Mouse (Mus musculus) stomach, embryonic 14.5 days (tissue): Measurements from ENCODE around the gene Clec4e. TPM values are rescaled to one million over a fixed set of nuclear protein-coding genes. Genes with fewer than 3 reads are reported as not detected.

Experiments used
- ATAC-seq: fragments of 200-750 bp; cut with Nextera tagmentation; 2 replicates; pipeline ENCODE4 v1.8.0; 2017; ENCODE audit warnings: low read depth, moderate TSS enrichment; ENCODE audit not compliant: insufficient number of reproducible peaks, insufficient read depth, low FRiP score
- H3K27ac ChIP-seq: fragments of 300-500 bp; sonication (generic); 2 replicates; pipeline ENCODE4 v1.5.1; 2014; ENCODE audit warnings: mild to moderate bottlenecking, low read length, moderate library complexity, mixed read lengths
- H3K27me3 ChIP-seq: fragments of 300-500 bp; sonication (generic); 2 replicates; pipeline ENCODE4 v1.6.1; 2014; ENCODE audit warnings: low read length, control low read depth, mixed read lengths; ENCODE audit not compliant: control insufficient read depth, insufficient read depth
- H3K36me3 ChIP-seq: fragments of 300-500 bp; sonication (generic); 2 replicates; pipeline ENCODE4 v1.6.1; 2014; ENCODE audit warnings: mild to moderate bottlenecking, control low read depth, low read length, moderate library complexity, mixed read lengths; ENCODE audit not compliant: control insufficient read depth, insufficient read depth
- H3K4me1 ChIP-seq: fragments of 300-500 bp; sonication (generic); 2 replicates; pipeline ENCODE4 v1.6.1; 2014; ENCODE audit warnings: low read length, control low read depth, mixed read lengths; ENCODE audit not compliant: control insufficient read depth, insufficient read depth
- H3K4me2 ChIP-seq: fragments of 300-500 bp; sonication (generic); replicated peaks from 2 replicates; pipeline ENCODE4 v1.6.1; 2014; ENCODE audit warnings: low read depth, low read length, control low read depth
- H3K4me3 ChIP-seq: fragments of 300-500 bp; sonication (generic); 2 replicates; pipeline ENCODE4 v1.5.1; 2014; ENCODE audit warnings: low read depth, low read length, control low read depth
- H3K9ac ChIP-seq: fragments of 300-500 bp; sonication (generic); replicated peaks from 2 replicates; pipeline ENCODE4 v1.6.1; 2014; ENCODE audit warnings: low read depth, mild to moderate bottlenecking, control low read depth, low read length, moderate library complexity, mixed read lengths
- H3K9me3 ChIP-seq: fragments of 300-500 bp; sonication (generic); 2 replicates; pipeline ENCODE4 v1.6.1; 2016; ENCODE audit warnings: low read depth, low read length, control low read depth; ENCODE audit not compliant: control insufficient read depth
- WGBS: fragments of 180-500 bp; shearing (Covaris S2); extraction: QIAGEN DNeasy Blood & Tissue Kit; methylation state at CpG from one replicate; pipeline ENCODE4 v1.1.7; 2014; 5-methylcytosine and 5-hydroxymethylcytosine counted together
- polyA plus RNA-seq: library from polyadenylated mRNA; unstranded; fragments of >200 nt; fragmentation: Nextera tagmentation; extraction: Ambion mirVana; gene quantifications from 2 replicates; pipeline ENCODE4 v1.2.1, GENCODE M21; 2014

Clec4e gene
- polyA plus RNA-seq, 1 experiment from 2014 or later: not detected

- 84% methylated on average over 2 of the region's 2 CpGs for WGBS
Measured at GRCm38 (mm10) chr6:123279443-123279842, 10.2 kb downstream of the Clec4e start.

GRCm38 (mm10) chr6:123266945-123267344 lies 22.7 kb downstream of the Clec4e start:
- ATAC-seq: no peak
- 74% methylated on average over 5 of the region's 5 CpGs for WGBS

More at GRCm38 (mm10) chr6:123279443-123279842, 10.2 kb downstream of the Clec4e start:
- no peak overlapping the region for H3K27ac ChIP-seq
- no peaks in the 10 kb centered on the region for H3K4me1 ChIP-seq
- no peaks in the 10 kb centered on the region for H3K9me3 ChIP-seq
- no peak overlapping the region for H3K4me3 ChIP-seq
- ATAC-seq: no peak
- no peak overlapping the region for H3K4me2 ChIP-seq
- no peak overlapping the region for H3K9ac ChIP-seq
- H3K27me3 ChIP-seq: no peaks in the 10 kb centered on the region
- H3K36me3 ChIP-seq: no peaks in the 10 kb centered on the region

GRCm38 (mm10) chr6:123265809-123266208 lies 23.9 kb downstream of the Clec4e start:
- ATAC-seq: no peak
- WGBS: 89% methylated on average over 4 of the region's 4 CpGs
- H3K9ac ChIP-seq: no peak overlapping the region
- no peak overlapping the region for H3K4me2 ChIP-seq
- 0 out of 2 replicates have a peak, but pooled peaks cover 3% of the 10 kb centered on the region for H3K9me3 ChIP-seq
- H3K4me1 ChIP-seq: no peaks in the 10 kb centered on the region
- no peaks in the 10 kb centered on the region for H3K36me3 ChIP-seq
- no peaks in the 10 kb centered on the region for H3K27me3 ChIP-seq
- no peak overlapping the region for H3K4me3 ChIP-seq
- H3K27ac ChIP-seq: no peak overlapping the region

More at GRCm38 (mm10) chr6:123266945-123267344, 22.7 kb downstream of the Clec4e start:
- H3K27ac ChIP-seq: no peak overlapping the region
- H3K4me1 ChIP-seq: no peaks in the 10 kb centered on the region
- no peak overlapping the region for H3K4me2 ChIP-seq
- no peaks in the 10 kb centered on the region for H3K36me3 ChIP-seq
- no peak overlapping the region for H3K9ac ChIP-seq
- H3K27me3 ChIP-seq: no peaks in the 10 kb centered on the region
- no peak overlapping the region for H3K4me3 ChIP-seq
- H3K9me3 ChIP-seq: 0 out of 2 replicates have a peak, but pooled peaks cover 3% of the 10 kb centered on the region

GRCm38 (mm10) chr6:123264194-123264593 lies 25.5 kb downstream of the Clec4e start:
- H3K4me1 ChIP-seq: no peaks in the 10 kb centered on the region
- H3K27me3 ChIP-seq: no peaks in the 10 kb centered on the region
- H3K9ac ChIP-seq: no peak overlapping the region
- ATAC-seq: no peak
- H3K27ac ChIP-seq: no peak overlapping the region
- 86% methylated on average over 3 of the region's 3 CpGs for WGBS
- 0 out of 2 replicates have a peak, but pooled peaks cover 3% of the 10 kb centered on the region for H3K9me3 ChIP-seq
- H3K4me2 ChIP-seq: no peak overlapping the region
- no peaks in the 10 kb centered on the region for H3K36me3 ChIP-seq
- H3K4me3 ChIP-seq: no peak overlapping the region

- Histone ChIP-seq H3K9ac (no peak within 1 kb of the TSS), H3K9me3 (no peaks in the 10 kb centered on the region), H3K4me2 (no peak within 1 kb of the TSS), H3K36me3 (no peaks in the 10 kb centered on the region), H3K27me3 (no peaks in the 10 kb centered on the region), H3K27ac (no peak within 1 kb of the TSS), H3K4me3 (no peak within 1 kb of the TSS), H3K4me1 (no peaks in the 10 kb centered on the region)
- 71% methylated on average over 4 of the region's 4 CpGs for WGBS
- ATAC-seq: no peak
Measured at GRCm38 (mm10) chr6:123261555-123262161, 28.0 kb downstream of the Clec4e start, which contains the start of gene Clec4d. Gene Clec4d, plus strand, starts transcription at chr6:123262111.

GRCm38 (mm10) chr6:123260868-123261267 lies 28.8 kb downstream of the Clec4e start:
- Histone ChIP-seq H3K9ac (no peak overlapping the region), H3K4me2 (no peak overlapping the region), H3K4me1 (no peaks in the 10 kb centered on the region), H3K4me3 (no peak overlapping the region), H3K9me3 (no peaks in the 10 kb centered on the region), H3K27me3 (no peaks in the 10 kb centered on the region), H3K27ac (no peak overlapping the region), H3K36me3 (no peaks in the 10 kb centered on the region)
- ATAC-seq: no peak
- 85% methylated on average over 1 of the region's 1 CpGs for WGBS

GRCm38 (mm10) chr6:123259889-123260603 lies 29.6 kb downstream of the Clec4e start:
- no peaks in the 10 kb centered on the region for H3K4me1 ChIP-seq
- H3K9ac ChIP-seq: no peak overlapping the region
- no peaks in the 10 kb centered on the region for H3K9me3 ChIP-seq
- no peaks in the 10 kb centered on the region for H3K36me3 ChIP-seq
- no peak overlapping the region for H3K4me3 ChIP-seq
- H3K27ac ChIP-seq: no peak overlapping the region
- H3K27me3 ChIP-seq: no peaks in the 10 kb centered on the region
- ATAC-seq: no peak
- no peak overlapping the region for H3K4me2 ChIP-seq
- WGBS: 82% methylated on average over 4 of the region's 4 CpGs

GRCm38 (mm10) chr6:123258946-123259345 lies 30.7 kb downstream of the Clec4e start:
- 71% methylated on average over 3 of the region's 3 CpGs for WGBS
- Histone ChIP-seq H3K9ac (no peak overlapping the region), H3K4me2 (no peak overlapping the region), H3K9me3 (no peaks in the 10 kb centered on the region), H3K27ac (no peak overlapping the region), H3K4me1 (no peaks in the 10 kb centered on the region), H3K4me3 (no peak overlapping the region), H3K27me3 (no peaks in the 10 kb centered on the region), H3K36me3 (no peaks in the 10 kb centered on the region)
- ATAC-seq: no peak
